Mouse (Mus musculus): ENCODE results near the gene Fam189a1. TPM values are rescaled to one million over a fixed set of nuclear protein-coding genes. Genes with fewer than 3 reads are reported as not detected.

Fam189a1 gene
- polyA plus RNA-seq, 2 experiments = 0.02 TPM; not detected in 1

GRCm38 (mm10) chr7:65065457-65065856, 90.9 kb downstream of the Fam189a1 start:
- H3K4me1 ChIP-seq (replicated peaks; ENCODE audit: control insufficient read depth in 2 of 2, insufficient read depth in 2 of 2, low read length in 1 of 2) = no peaks in the 10 kb centered on the region
- H3K27ac ChIP-seq = no peak overlapping the region
- H3K9ac ChIP-seq (replicated peaks) = no peak overlapping the region
- no peaks in the 10 kb centered on the region for H3K9me3 ChIP-seq (ENCODE audit: control insufficient read depth, low read length)
- H3K27me3 ChIP-seq (ENCODE audit: control insufficient read depth, insufficient read depth, low read length) = no peaks in the 10 kb centered on the region
- 54% methylated on average over 7 of the region's 7 CpGs for whole genome bisulfite sequencing (ENCODE audit: insufficient replicate concordance)
- no peak overlapping the region for H3K4me3 ChIP-seq (ENCODE audit: insufficient read depth in 1 of 2, low read depth in 2 of 2, low read length in 2 of 2)
- TF ChIP-seq EP300 (IDR thresholded peaks at IDR 0.05; ENCODE audit: low read depth) = no peak
- TF ChIP-seq CTCF (IDR thresholded peaks at IDR 0.05; ENCODE audit: low read depth) = no peak
- ATAC-seq (ENCODE audit: insufficient read depth) (no peak), DNase-seq (ENCODE audit: low read depth in 3 of 3, low spot score in 3 of 3) (no peak)
- H3K4me2 ChIP-seq (ENCODE audit: low read depth) = no peak overlapping the region
- no peaks in the 10 kb centered on the region for H3K36me3 ChIP-seq (replicated peaks; ENCODE audit: control insufficient read depth, insufficient read depth, low read depth)

DNA sequence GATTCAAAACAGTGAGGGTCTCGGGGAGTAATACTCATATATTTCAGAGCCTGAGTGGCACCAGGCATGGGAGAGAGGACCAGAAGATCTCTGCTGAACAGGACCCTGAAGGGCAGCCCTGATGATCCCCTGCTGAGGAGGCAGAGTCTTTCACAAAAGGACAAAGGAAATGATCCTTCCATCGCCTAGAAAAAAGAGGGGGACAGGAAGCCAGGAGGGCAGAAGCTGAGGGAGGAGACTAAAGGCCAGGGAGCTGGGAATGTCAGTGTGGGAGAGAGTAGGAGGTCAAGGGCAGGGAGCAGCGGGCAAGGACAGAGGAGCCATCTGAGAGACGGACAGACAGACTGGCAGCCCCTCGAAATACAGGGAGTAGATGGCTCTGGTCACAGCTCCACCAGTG, 91.7 kb downstream of the Fam189a1 start:
- H3K9me3 ChIP-seq (ENCODE audit: control insufficient read depth, low read length) = no peaks in the 10 kb centered on the region
- no peak overlapping the region for H3K4me2 ChIP-seq (ENCODE audit: low read depth)
- no peak overlapping the region for H3K27ac ChIP-seq
- ATAC-seq (ENCODE audit: insufficient read depth) (no peak), DNase-seq (ENCODE audit: low read depth in 3 of 3, low spot score in 3 of 3) (no peak)
- H3K9ac ChIP-seq (replicated peaks) = no peak overlapping the region
- no peaks in the 10 kb centered on the region for H3K27me3 ChIP-seq (ENCODE audit: control insufficient read depth, insufficient read depth, low read length)
- no peaks in the 10 kb centered on the region for H3K4me1 ChIP-seq (replicated peaks; ENCODE audit: control insufficient read depth in 2 of 2, insufficient read depth in 2 of 2, low read length in 1 of 2)
- WGBS (ENCODE audit: insufficient replicate concordance) = 27% methylated on average over 5 of the region's 5 CpGs
- H3K36me3 ChIP-seq (replicated peaks; ENCODE audit: control insufficient read depth, insufficient read depth, low read depth) = no peaks in the 10 kb centered on the region
- TF ChIP-seq CTCF (IDR thresholded peaks at IDR 0.05; ENCODE audit: low read depth) (no peak), EP300 (IDR thresholded peaks at IDR 0.05; ENCODE audit: low read depth) (no peak)
- no peak overlapping the region for H3K4me3 ChIP-seq (ENCODE audit: insufficient read depth in 1 of 2, low read depth in 2 of 2, low read length in 2 of 2)

DNA sequence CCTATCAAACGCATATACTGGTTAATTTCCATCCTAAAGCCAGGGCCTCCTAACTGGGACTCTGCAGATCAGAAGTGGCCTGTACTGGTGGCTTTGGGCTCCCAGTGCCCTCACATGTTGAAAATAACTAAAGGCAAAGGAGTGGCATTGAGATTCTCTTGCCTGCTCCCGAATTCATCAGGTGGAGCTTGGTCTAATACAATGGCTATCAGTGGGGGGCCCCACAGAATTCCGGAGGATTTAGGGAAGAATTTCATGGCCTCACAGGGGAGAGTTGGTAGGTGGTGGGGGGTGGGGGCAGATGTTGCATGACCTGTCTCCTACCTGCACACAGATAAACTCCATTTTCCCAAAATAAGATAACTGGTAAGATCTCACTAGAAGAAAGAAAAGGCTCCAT, 92.3 kb downstream of the Fam189a1 start:
- Histone ChIP-seq H3K36me3 (replicated peaks; ENCODE audit: control insufficient read depth, insufficient read depth, low read depth) (no peaks in the 10 kb centered on the region), H3K9me3 (ENCODE audit: control insufficient read depth, low read length) (no peaks in the 10 kb centered on the region), H3K4me2 (ENCODE audit: low read depth) (no peak overlapping the region), H3K9ac (replicated peaks) (no peak overlapping the region), H3K4me1 (replicated peaks; ENCODE audit: control insufficient read depth in 2 of 2, insufficient read depth in 2 of 2, low read length in 1 of 2) (no peaks in the 10 kb centered on the region), H3K4me3 (ENCODE audit: insufficient read depth in 1 of 2, low read depth in 2 of 2, low read length in 2 of 2) (no peak overlapping the region), H3K27ac (no peak overlapping the region), H3K27me3 (ENCODE audit: control insufficient read depth, insufficient read depth, low read length) (no peaks in the 10 kb centered on the region)
- DNase-seq (ENCODE audit: low read depth in 3 of 3, low spot score in 3 of 3) (no peak), ATAC-seq (ENCODE audit: insufficient read depth) (no peak)
- WGBS (ENCODE audit: insufficient replicate concordance) = 32% methylated on average over 3 of the region's 3 CpGs
- TF ChIP-seq CTCF (IDR thresholded peaks at IDR 0.05; ENCODE audit: low read depth) = no peak
- TF ChIP-seq EP300 (IDR thresholded peaks at IDR 0.05; ENCODE audit: low read depth) = no peak

DNA sequence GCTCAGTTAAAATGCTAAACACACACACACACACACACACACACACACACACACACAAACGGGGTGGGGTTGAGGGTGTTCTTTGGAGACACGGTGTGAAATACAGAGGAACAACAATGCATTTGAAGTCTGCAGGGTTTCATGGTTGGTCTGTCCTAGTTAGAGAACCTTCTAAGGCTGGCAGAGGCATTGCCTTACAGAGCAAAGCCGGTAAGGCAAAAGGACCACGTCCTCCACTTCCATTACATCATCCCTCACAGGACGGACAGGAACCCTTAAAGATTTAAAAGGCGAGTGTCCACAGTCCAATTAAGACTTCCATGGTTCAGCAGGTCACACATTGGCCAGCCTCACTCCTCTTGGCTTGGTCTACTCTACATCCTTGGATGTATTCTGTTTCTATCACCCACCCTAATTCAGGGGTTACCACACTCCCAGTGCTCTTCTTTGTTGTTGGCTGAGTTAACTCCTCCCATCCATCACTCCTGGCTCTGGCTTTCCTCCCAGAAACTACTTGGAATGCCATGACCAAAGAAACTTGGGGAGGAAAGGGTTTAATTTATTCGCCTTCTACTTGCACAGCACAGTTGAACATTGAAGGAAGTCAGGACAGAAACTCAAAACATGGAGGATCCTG, 96.1 kb downstream of the Fam189a1 start:
- Histone ChIP-seq H3K9me3 (ENCODE audit: control insufficient read depth, low read length) (no peaks in the 10 kb centered on the region), H3K9ac (replicated peaks) (no peak overlapping the region), H3K27me3 (ENCODE audit: control insufficient read depth, insufficient read depth, low read length) (no peaks in the 10 kb centered on the region), H3K4me1 (replicated peaks; ENCODE audit: control insufficient read depth in 2 of 2, insufficient read depth in 2 of 2, low read length in 1 of 2) (no peaks in the 10 kb centered on the region), H3K27ac (no peak overlapping the region), H3K4me2 (ENCODE audit: low read depth) (no peak overlapping the region), H3K4me3 (ENCODE audit: insufficient read depth in 1 of 2, low read depth in 2 of 2, low read length in 2 of 2) (no peak overlapping the region), H3K36me3 (replicated peaks; ENCODE audit: control insufficient read depth, insufficient read depth, low read depth) (no peaks in the 10 kb centered on the region)
- no peak for TF ChIP-seq CTCF (IDR thresholded peaks at IDR 0.05; ENCODE audit: low read depth)
- TF ChIP-seq EP300 (IDR thresholded peaks at IDR 0.05; ENCODE audit: low read depth) = no peak
- DNase-seq (ENCODE audit: low read depth in 3 of 3, low spot score in 3 of 3) (no peak), ATAC-seq (ENCODE audit: insufficient read depth) (no peak)
- 60% methylated on average over 7 of the region's 7 CpGs for WGBS (ENCODE audit: insufficient replicate concordance)

DNA sequence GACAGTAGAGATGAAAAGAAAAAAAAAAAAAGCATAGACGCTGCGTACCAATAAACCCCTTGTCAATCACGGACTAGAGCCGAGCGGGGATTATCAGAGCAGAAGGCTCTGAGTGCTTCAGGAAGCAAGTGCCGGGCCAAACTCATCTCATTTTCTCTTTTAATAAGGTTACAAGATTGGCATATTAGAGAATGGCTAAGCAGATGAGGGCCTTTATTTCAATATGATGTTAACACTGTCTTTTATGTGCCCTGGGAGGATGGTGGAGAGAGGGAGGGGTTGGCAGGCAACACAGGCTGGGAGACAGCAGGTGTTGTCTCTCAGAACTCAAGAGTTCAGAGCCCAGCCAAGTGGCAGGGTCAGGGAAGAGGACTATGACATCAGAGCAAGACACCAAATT, 99.5 kb downstream of the Fam189a1 start:
- Histone ChIP-seq H3K9me3 (ENCODE audit: control insufficient read depth, low read length) (no peaks in the 10 kb centered on the region), H3K27ac (no peak overlapping the region), H3K4me1 (replicated peaks; ENCODE audit: control insufficient read depth in 2 of 2, insufficient read depth in 2 of 2, low read length in 1 of 2) (no peaks in the 10 kb centered on the region), H3K36me3 (replicated peaks; ENCODE audit: control insufficient read depth, insufficient read depth, low read depth) (no peaks in the 10 kb centered on the region), H3K27me3 (ENCODE audit: control insufficient read depth, insufficient read depth, low read length) (no peaks in the 10 kb centered on the region), H3K4me2 (ENCODE audit: low read depth) (no peak overlapping the region), H3K4me3 (ENCODE audit: insufficient read depth in 1 of 2, low read depth in 2 of 2, low read length in 2 of 2) (no peak overlapping the region), H3K9ac (replicated peaks) (no peak overlapping the region)
- DNase-seq (ENCODE audit: low read depth in 3 of 3, low spot score in 3 of 3) (no peak), ATAC-seq (ENCODE audit: insufficient read depth) (no peak)
- 81% methylated on average over 6 of the region's 6 CpGs for WGBS (ENCODE audit: insufficient replicate concordance)
- no peak for TF ChIP-seq EP300 (IDR thresholded peaks at IDR 0.05; ENCODE audit: low read depth)
- no peak for TF ChIP-seq CTCF (IDR thresholded peaks at IDR 0.05; ENCODE audit: low read depth)

Measured in liver, embryonic 14.5 days (tissue).